In genomic region chr10:13788057-13788456, GRCm38 (mm10) we compare ENCODE assay signal across 19 mouse cellular contexts.
DNase-seq lines count a peak whose midpoint lies in the region; ATAC-seq and TF ChIP-seq lines count a peak whose summit lies in the region.
"Had no signal": no experiment of that assay in that cellular context is flagged by ENCODE, and none has a peak within 500 bp of the region (broad histone marks: within the 10 kb centered on the region; RNA-seq: fewer than 3 reads in every experiment).

No protein-coding gene starts in this region.

- H3K4me1 ChIP-seq in limb, embryonic 14.5 days (ENCODE audit: control insufficient read depth, insufficient read depth, low read length), result 0 out of 2 replicates have a peak, but pooled peaks cover 3% of the 10 kb centered on the region
- no peaks in the 10 kb centered on the region for H3K4me1 ChIP-seq in limb, embryonic 10.5 days
- H3K4me1 ChIP-seq: forebrain, embryonic 15.5 days; hindbrain, embryonic 13.5 days had no signal

- no peaks in the 10 kb centered on the region for H3K27me3 ChIP-seq in limb, embryonic 14.5 days (ENCODE audit: control insufficient read depth, insufficient read depth, low read length)
- H3K27me3 ChIP-seq in limb, embryonic 10.5 days (ENCODE audit: low read depth, poor library complexity, severe bottlenecking), result no peaks in the 10 kb centered on the region
- H3K27me3 ChIP-seq: forebrain, embryonic 15.5 days; heart, embryonic 15.5 days; hindbrain, embryonic 13.5 days; Patski had no signal

- WGBS in limb, embryonic 14.5 days, result 67% methylated on average over 9 of the region's 9 CpGs
- 97% methylated on average over 9 of the region's 9 CpGs for WGBS in limb, embryonic 10.5 days

- ATAC-seq in limb, embryonic 14.5 days (ENCODE audit: low FRiP score, low read depth), result peak; percentile 72
- ATAC-seq: activated CD4-positive, CD25-positive, alpha-beta regulatory T cell, adult 4 months; forebrain, embryonic 15.5 days; hindbrain, postnatal 0 days; Patski had no signal

- no peaks in the 10 kb centered on the region for H3K9me3 ChIP-seq in limb, embryonic 14.5 days (ENCODE audit: control insufficient read depth, low read length)
- H3K9me3 ChIP-seq in limb, embryonic 10.5 days (replicated peaks), result no peaks in the 10 kb centered on the region
- H3K9me3 ChIP-seq: forebrain, embryonic 15.5 days; heart, embryonic 15.5 days; hindbrain, embryonic 13.5 days had no signal

- TF ChIP-seq POLR2A in limb, embryonic 14.5 days (IDR thresholded peaks at IDR 0.05; ENCODE audit: borderline replicate concordance, extremely low read depth, insufficient read depth, insufficient read length), result no peak

- DNase-seq in limb, embryonic 14.5 days (ENCODE audit: low spot score), result peak; percentile 56
- DNase-seq in limb, embryonic 10.5 days (ENCODE audit: low spot score), result no peak
- DNase-seq in NIH3T3 (ENCODE audit: low read depth), result peak; percentile 87
- peak; percentile 73 for DNase-seq in fibroblast of lung, adult 2 months (ENCODE audit: low read depth)
- DNase-seq in cerebellum, adult 8-10 months, result no peak
- no peak for DNase-seq in MN1 (ENCODE audit: low spot score)
- DNase-seq: cerebellum, adult 11-12 months; cerebellum, adult 9-11 months; cerebellum, postnatal 36 days; gastrocnemius, postnatal 14 days; heart, adult 2 months had no signal

- H3K36me3 ChIP-seq in limb, embryonic 14.5 days (ENCODE audit: control insufficient read depth, insufficient read depth, low read length), result no peaks in the 10 kb centered on the region
- H3K36me3 ChIP-seq in limb, embryonic 10.5 days, result no peaks in the 10 kb centered on the region
- H3K36me3 ChIP-seq: forebrain, embryonic 15.5 days had no signal

- H3K4me2 ChIP-seq in limb, embryonic 14.5 days (replicated peaks; ENCODE audit: low read depth, low read length, severe bottlenecking), result no peak overlapping the region
- H3K4me2 ChIP-seq: forebrain, embryonic 15.5 days; heart, embryonic 11.5 days; heart, embryonic 15.5 days; hindbrain, embryonic 13.5 days had no signal

- H3K27ac ChIP-seq in limb, embryonic 14.5 days (replicated peaks; ENCODE audit: low read depth, low read length), result no peak overlapping the region
- no peak overlapping the region for H3K27ac ChIP-seq in limb, embryonic 10.5 days
- H3K27ac ChIP-seq: forebrain, embryonic 15.5 days; heart, adult 2 months; heart, embryonic 15.5 days; hindbrain, embryonic 13.5 days; hindbrain, postnatal 0 days had no signal

- H3K9ac ChIP-seq in limb, embryonic 14.5 days (ENCODE audit: low read depth, low read length, severe bottlenecking), result no peak overlapping the region
- H3K9ac ChIP-seq: forebrain, embryonic 15.5 days; heart, embryonic 15.5 days; hindbrain, embryonic 13.5 days had no signal

- no peak overlapping the region for H3K4me3 ChIP-seq in limb, embryonic 14.5 days (replicated peaks; ENCODE audit: low read length)
- no peak overlapping the region for H3K4me3 ChIP-seq in limb, embryonic 10.5 days
- H3K4me3 ChIP-seq: erythroblast, embryonic 14.5 days; forebrain, embryonic 15.5 days; heart, adult 2 months; heart, embryonic 15.5 days; hindbrain, embryonic 13.5 days had no signal

Comparison
In these comparisons a context has a peak if more than half of its experiments do, and no peak if none do; other contexts are left out.
1. DNase-seq: peak in limb, embryonic 14.5 days (single experiment), NIH3T3 (single experiment) and fibroblast of lung, adult 2 months (single experiment); none in limb, embryonic 10.5 days (single experiment), cerebellum, adult 8-10 months (single experiment) and MN1 (single experiment).